Mouse (Mus musculus): Measurements from ENCODE around the gene Fam189a2.

The Fam189a2 gene

DNA sequence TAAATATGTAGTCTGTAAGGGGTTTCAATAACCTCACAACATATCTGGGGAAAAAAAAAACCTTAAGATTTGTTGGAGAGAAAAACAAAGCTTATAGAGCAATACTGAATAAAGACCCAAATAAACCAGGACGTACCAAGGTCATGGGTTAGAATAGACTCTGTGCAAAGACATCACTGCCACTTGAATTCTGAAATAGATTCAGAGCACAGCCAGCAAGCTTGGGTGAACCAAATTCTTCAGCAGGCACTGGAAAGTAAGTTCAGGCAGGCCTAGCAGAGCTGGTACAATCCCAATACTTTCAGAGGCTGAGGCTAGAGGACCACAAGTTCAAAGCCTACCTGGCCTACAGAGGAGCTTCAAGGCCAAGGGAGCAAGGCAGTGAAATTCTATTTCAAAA lies 6.2 kb downstream of the Fam189a2 start:
- no peak for DNase-seq (ENCODE audit: low spot score)

GRCm38 (mm10) chr19:24024131-24024530 lies 6.7 kb downstream of the Fam189a2 start:
- no peak for DNase-seq (ENCODE audit: low spot score)

- no peak for DNase-seq (ENCODE audit: low spot score)
Measured at GRCm38 (mm10) chr19:24023351-24023750, 7.5 kb downstream of the Fam189a2 start.

GRCm38 (mm10) chr19:24022771-24023170 lies 8.0 kb downstream of the Fam189a2 start:
- no peak for DNase-seq (ENCODE audit: low spot score)

- DNase-seq (ENCODE audit: low spot score) = no peak
Measured at GRCm38 (mm10) chr19:24022301-24022700, 8.5 kb downstream of the Fam189a2 start.

DNA sequence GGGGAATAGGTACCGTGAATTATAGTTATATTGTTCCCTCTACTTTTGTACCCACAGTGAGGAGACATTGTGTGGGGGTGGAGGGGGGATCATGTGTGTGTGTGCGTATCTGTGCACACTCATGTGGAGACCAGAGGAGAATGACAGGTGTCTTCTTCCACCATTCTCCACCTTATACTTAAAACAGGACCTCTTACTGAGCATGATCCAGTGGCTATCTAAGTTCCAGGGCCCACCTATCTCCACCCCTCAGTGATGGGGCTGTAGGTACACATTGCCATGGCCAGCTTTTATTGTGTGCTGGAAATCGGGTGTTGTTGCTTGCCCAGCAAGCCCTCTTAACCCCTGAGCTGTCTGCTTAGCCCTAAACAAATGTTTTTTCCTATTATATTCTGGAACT lies 10.1 kb downstream of the Fam189a2 start:
- no peak for DNase-seq (ENCODE audit: low spot score)

DNA sequence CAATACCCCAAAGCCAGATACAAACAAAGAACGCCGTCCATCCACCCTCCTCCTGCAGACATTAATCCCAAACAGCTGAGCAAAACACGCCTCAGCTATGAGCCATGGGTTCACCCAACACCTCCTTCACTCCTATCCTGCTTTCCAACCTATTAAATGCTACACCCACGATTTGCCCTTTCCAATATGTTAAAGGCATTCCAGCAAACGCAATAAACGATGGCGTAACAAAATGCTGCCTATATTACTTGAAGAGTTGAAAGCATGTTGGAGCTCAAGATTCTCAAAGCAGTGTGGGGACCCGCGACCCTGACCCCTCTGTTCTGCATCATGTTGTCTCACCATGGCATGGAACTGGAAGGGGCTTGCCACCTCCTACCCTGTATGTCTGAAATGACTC lies 11.2 kb downstream of the Fam189a2 start:
- DNase-seq (ENCODE audit: low spot score) = no peak

- DNase-seq (ENCODE audit: low spot score) = no peak
Measured at GRCm38 (mm10) chr19:24018396-24018795, 12.4 kb downstream of the Fam189a2 start.

DNA sequence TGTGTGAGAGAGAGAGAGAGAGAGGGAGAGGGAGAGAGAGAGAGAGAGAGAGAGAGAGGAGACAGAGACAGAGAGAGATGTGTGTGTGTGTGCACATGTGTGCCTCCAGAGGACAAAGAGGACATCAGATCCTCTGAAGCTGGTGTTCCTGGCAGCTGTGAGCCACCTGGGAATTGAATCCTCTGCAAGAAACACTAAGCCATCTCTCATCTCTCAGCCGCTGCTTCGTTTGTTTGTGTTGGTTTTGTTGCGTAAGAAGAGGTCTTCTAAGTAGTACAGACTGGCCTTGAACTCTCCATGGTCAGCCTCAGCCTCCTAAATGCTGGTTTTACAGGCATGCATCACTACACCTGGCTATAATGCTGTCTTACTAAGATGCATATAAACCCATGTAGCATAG lies 12.9 kb downstream of the Fam189a2 start:
- no peak for DNase-seq (ENCODE audit: low spot score)

- peak; percentile 42 for DNase-seq (ENCODE audit: low spot score)
Measured at GRCm38 (mm10) chr19:24017427-24017826, 13.4 kb downstream of the Fam189a2 start.

DNA sequence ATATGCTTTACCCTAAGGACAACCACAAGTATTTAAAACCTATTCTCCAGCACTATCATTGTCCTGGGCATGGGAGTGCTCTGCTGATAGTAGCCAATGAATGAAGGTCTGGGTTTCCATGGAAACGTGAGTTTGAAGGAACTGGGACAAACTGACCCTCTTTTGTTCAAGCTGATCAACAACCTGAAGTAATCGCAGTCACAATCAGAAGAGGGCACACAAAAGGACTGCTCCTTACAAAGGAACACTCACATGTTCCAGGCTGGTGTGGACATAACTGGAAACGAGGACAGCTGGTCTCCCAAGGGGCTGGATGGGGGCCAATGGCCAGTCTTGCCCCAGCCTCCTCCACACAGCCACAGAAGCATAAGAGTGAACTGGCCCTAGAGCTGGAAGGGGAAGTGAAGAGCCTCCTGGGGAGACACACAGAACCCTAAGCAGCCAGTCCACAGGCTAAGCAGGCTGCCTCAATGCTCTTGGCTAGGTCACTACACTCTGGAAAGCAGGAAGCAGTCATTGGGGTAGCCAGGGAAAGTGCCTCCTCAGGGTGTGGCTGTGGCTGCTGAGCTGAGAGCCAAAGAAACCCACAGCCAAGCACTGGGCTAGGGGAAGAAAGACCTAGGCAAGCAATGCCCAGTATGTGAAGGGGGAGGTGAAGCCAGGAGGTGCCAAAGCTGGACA lies 14.0 kb downstream of the Fam189a2 start:
- peak; percentile 84 for DNase-seq (ENCODE audit: low spot score)

GRCm38 (mm10) chr19:24013241-24013640 lies 17.6 kb downstream of the Fam189a2 start:
- DNase-seq (ENCODE audit: low spot score) = no peak

GRCm38 (mm10) chr19:24012479-24012878 lies 18.3 kb downstream of the Fam189a2 start:
- DNase-seq (ENCODE audit: low spot score) = no peak

DNA sequence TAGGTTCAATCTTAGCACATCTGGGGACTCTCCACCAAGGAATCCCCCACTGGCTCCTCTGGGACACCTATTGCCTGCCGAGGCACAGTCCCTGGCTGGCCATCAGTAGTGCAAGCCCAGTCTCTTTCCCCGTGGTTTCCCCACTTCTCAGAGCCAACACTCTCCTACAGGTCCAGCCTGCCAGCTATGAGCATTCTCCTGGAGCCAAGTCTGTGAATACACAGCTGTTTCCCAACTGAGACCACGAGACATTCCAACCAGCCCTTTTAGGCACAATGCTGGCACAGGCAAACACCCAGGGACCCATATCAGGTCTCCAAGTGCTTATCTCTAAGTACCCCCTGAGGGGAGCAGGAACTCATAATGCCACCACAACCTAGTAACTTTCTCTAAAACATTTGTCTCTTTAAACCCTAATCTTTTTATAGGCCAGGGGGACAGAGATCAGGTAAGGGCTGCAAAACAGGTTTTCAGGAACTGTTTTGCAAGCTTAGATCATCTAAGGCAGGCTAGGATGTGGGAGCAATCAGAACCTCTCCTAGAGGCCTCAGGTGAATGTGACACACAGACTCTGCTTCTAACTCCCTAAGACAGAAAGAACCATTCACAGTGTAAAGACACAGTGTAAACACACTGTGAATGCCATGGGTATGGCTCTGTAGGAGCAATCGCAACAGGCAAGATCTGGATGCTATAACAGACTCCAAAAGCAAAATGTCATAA lies 23.0 kb downstream of the Fam189a2 start:
- DNase-seq (ENCODE audit: low spot score) = no peak

DNA sequence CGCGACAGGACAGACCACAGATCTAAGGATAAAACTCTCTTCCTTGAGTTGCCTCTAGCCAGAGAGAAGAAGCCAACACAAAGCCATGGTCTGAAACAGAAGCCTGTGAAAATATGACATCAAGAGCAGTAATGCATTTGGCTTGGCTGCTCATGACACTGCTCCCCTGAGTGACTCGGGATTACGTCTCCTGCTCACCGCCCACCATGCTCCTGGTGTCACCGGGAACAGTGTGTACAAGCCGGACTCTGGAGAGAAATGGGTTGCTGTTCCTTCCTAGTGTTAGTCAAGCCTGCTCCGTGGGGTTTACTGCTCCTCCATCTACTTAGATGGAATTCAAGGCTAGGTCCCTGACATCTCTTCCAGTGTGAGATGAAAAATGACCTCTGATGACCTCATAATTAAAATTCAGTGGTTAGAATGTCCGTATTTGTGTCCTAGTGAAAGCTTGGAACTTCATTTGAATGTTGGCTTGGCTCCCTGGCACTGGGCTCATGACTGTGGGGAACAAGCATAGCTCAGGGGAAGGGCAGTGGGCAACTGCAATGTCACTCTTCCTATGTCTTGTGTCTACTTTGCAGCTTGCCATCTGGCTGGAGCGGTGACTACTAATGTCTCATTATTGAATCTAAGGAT lies 23.7 kb downstream of the Fam189a2 start:
- no peak for DNase-seq (ENCODE audit: low spot score)

DNA sequence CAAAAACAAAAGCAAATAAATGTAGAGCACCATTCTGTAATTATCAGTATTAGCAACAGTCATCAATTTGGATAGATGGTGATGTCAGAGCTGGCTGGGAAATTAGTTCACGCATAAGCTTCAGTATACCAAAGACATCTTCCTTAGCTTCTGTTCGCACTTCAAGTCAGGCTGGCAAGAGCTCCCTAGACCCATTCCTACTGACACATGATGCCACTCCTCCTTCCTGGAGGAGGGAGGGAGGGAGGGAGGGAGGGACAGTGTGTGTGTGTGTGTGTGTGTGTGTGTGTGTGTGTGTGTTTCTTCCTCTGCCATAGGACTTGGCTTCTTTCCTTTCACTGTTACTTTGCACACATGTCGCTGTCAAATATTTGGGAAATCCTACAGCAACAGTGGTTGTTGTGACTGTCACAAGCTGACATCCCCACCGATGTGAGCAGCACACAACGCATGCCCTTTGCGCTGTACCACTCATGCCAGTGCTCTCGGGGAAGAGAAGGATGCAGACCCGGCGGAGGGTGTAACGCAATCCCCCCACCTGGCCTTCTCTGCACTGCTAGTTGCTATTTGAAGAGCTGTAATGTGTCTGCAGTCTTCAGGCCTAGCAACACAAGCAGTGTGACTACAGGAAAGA lies 34.9 kb downstream of the Fam189a2 start:
- DNase-seq (ENCODE audit: low spot score) = no peak

GRCm38 (mm10) chr19:23988166-23988565 lies 42.7 kb downstream of the Fam189a2 start:
- no peak for DNase-seq (ENCODE audit: low spot score)

- DNase-seq (ENCODE audit: low spot score) = no peak
Measured at GRCm38 (mm10) chr19:23987291-23987690, 43.5 kb downstream of the Fam189a2 start.

DNA sequence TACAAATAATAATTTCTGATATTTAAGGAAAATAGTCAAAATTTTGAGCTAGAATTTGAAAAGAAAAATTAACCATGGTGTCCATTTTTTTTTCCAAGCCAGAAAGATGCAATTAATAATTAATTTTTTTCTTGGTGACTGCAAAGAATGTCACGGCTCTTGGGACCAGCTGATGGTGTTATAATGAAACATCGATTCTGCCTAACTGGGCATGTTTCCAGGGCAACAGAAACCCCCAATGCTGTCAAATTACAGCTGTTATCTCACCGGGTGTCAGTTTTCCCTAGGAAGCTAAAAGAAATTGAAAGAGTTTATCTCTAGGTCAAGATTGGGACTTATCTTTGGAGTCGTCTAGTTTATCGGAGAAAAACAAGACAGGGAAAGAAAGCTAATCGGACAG lies 46.6 kb downstream of the Fam189a2 start:
- DNase-seq (ENCODE audit: low spot score) = peak; percentile 53

GRCm38 (mm10) chr19:23980598-23980997 lies 50.2 kb downstream of the Fam189a2 start:
- DNase-seq (ENCODE audit: low spot score) = no peak

GRCm38 (mm10) chr19:23977901-23978443 lies 52.8 kb downstream of the Fam189a2 start:
- DNase-seq (ENCODE audit: low spot score) = no peak

- no peak for DNase-seq (ENCODE audit: low spot score)
Measured at GRCm38 (mm10) chr19:23972881-23973649, 57.8 kb downstream of the Fam189a2 start.
